Mouse (Mus musculus) lung, embryonic 15.5 days (tissue): ENCODE results near the gene Nudt17. TPM values are rescaled to one million over a fixed set of nuclear protein-coding genes. Genes with fewer than 3 reads are reported as not detected.
A peak's percentile ranks its signal among the peaks of the same experiment; 100 is the strongest.

ENCODE experiments used
- ATAC-seq: fragments of 200-750 bp; cut with Nextera tagmentation; 2 replicates; pipeline ENCODE4 v1.8.0; 2017; ENCODE audit warnings: moderate number of reproducible peaks, borderline replicate concordance; ENCODE audit not compliant: low FRiP score, low TSS enrichment; ENCODE audit errors: extremely low read depth
- H3K27ac ChIP-seq: fragments of 300-500 bp; sonication (generic); 2 replicates; pipeline ENCODE4 v1.5.1; 2015; ENCODE audit warnings: moderate library complexity, mild to moderate bottlenecking, inconsistent platforms
- H3K27me3 ChIP-seq: fragments of 300-500 bp; sonication (generic); 2 replicates; pipeline ENCODE4 v1.6.1; 2015; ENCODE audit warnings: inconsistent platforms
- H3K36me3 ChIP-seq: fragments of 300-500 bp; sonication (generic); 2 replicates; pipeline ENCODE4 v1.6.1; 2015; ENCODE audit warnings: inconsistent platforms
- H3K4me1 ChIP-seq: fragments of 300-500 bp; sonication (generic); 2 replicates; pipeline ENCODE4 v1.6.1; 2015; ENCODE audit warnings: inconsistent platforms
- H3K4me2 ChIP-seq: fragments of 300-500 bp; sonication (generic); 2 replicates; pipeline ENCODE4 v1.6.1; 2015; ENCODE audit warnings: inconsistent platforms, mild to moderate bottlenecking, moderate library complexity
- H3K4me3 ChIP-seq: fragments of 300-500 bp; sonication (generic); 2 replicates; pipeline ENCODE4 v1.5.1; 2015; ENCODE audit warnings: mild to moderate bottlenecking, inconsistent platforms
- H3K9ac ChIP-seq: fragments of 300-500 bp; sonication (generic); 2 replicates; pipeline ENCODE4 v1.6.1; 2015; ENCODE audit warnings: inconsistent platforms
- H3K9me3 ChIP-seq: fragments of 300-500 bp; sonication (generic); 2 replicates; pipeline ENCODE4 v1.6.1; 2016; ENCODE audit warnings: inconsistent platforms
- WGBS: fragments of 180-500 bp; shearing (Covaris S2); methylation state at CpG from one replicate; pipeline ENCODE4 v1.1.7; 2015; 5-methylcytosine and 5-hydroxymethylcytosine counted together
- polyA plus RNA-seq: library from polyadenylated mRNA; unstranded; fragments of >200 nt; fragmentation: Nextera tagmentation; extraction: Ambion mirVana; gene quantifications from 2 replicates; pipeline ENCODE4 v1.2.1, GENCODE M21; 2015

Gene Nudt17
- polyA plus RNA-seq, 1 experiment from 2014 or later: 8.5 TPM

GRCm38 (mm10) chr3:96683496-96683895 lies 24.9 kb downstream of the Nudt17 start:
- no peak overlapping the region for H3K4me2 ChIP-seq
- no peak for ATAC-seq
- no peaks in the 10 kb centered on the region for H3K9me3 ChIP-seq
- H3K27ac ChIP-seq: no peak overlapping the region
- H3K4me3 ChIP-seq: no peak overlapping the region
- H3K36me3 ChIP-seq: no peaks in the 10 kb centered on the region
- no peaks in the 10 kb centered on the region for H3K4me1 ChIP-seq
- no peak overlapping the region for H3K9ac ChIP-seq
- peaks cover 55% of the 10 kb centered on the region for H3K27me3 ChIP-seq
- WGBS: 90% methylated on average over 3 of the region's 3 CpGs

DNA sequence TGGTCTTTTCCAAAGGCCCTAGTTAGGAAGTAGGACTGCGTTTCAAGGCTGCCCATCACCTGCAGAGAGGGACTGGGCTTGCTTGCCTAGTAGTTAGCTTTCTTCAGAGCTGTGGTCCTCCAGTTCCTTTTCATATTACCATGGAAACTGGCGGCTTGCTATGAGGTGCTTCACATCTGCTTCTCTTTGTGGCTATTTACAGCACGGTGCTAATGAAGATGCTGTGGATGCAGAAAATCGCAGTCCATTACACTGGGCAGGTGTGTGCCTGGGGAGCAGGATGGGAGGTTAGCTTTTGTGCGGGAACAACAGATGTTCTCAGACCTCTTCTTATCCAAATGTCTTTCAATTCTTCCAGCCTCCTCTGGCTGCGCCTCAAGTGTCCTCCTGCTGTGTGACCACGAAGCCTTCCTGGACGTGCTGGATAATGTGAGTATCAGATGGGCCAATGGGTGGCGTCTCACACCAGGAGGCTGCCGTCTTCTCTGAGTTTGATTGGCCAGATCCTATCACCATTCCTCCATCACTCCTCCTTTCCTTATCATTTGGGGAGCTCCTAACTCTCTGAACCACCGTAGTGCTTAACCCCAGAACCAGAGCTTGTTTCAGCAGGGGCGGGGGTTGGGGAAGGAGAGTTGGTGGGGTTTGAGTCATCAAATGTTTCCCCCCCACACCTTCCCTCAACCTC lies 27.9 kb downstream of the Nudt17 start:
- Histone ChIP-seq H3K9me3 (no peaks in the 10 kb centered on the region), H3K9ac (no peak overlapping the region), H3K4me1 (no peaks in the 10 kb centered on the region), H3K4me2 (no peak overlapping the region), H3K27me3 (peaks cover 44% of the 10 kb centered on the region), H3K36me3 (no peaks in the 10 kb centered on the region), H3K4me3 (no peak overlapping the region), H3K27ac (no peak overlapping the region)
- 28% methylated on average over 12 of the region's 12 CpGs for WGBS
- no peak for ATAC-seq

DNA sequence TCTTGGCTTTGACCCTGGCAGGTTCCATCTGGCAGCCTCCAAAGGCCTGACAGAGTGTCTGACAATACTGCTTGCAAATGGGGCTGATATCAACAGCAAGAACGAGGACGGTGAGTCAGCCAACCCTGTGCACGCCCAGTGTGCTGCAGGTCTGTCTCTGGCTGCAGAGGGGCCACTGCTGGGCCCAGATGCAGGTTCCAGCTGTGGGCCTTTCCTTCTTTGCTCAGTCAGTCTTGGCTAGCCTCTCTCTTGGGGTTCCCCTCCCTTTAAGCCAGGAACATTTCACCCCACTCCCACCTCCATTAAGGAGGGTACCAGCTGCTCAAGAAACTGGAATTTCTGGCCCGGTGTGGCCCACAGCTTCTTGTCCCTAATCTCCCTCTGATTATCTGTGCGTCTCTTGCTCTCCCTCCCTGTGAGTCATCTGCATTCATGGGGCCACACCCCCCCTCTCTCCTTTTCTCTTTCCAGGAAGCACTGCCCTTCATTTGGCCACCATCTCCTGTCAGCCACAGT lies 29.1 kb downstream of the Nudt17 start:
- H3K4me3 ChIP-seq: no peak overlapping the region
- no peak overlapping the region for H3K9ac ChIP-seq
- no peak overlapping the region for H3K4me2 ChIP-seq
- no peak overlapping the region for H3K27ac ChIP-seq
- no peaks in the 10 kb centered on the region for H3K4me1 ChIP-seq
- peaks cover 33% of the 10 kb centered on the region for H3K27me3 ChIP-seq
- ATAC-seq: no peak
- no peaks in the 10 kb centered on the region for H3K9me3 ChIP-seq
- no peaks in the 10 kb centered on the region for H3K36me3 ChIP-seq
- WGBS: 34% methylated on average over 5 of the region's 5 CpGs

DNA sequence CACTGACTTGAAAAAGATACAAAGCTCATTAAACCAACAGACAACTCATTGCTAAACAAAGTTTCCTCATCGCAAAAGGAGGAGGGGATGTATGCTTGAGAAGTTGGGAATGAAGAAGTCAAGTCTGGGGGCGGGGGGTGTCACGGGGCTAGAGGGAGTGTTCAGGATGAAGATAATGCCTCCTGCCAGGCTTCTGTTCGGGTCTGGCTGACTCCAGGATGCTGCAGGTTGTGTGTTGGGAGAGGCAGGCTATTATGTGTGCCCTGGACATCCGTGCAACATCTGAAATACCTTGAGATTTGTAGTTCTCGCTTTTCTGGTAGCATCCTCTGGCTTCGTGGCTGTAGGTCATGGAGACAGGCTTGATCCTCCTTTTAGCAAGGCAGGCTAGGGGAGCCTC lies 29.9 kb downstream of the Nudt17 start:
- no peak for ATAC-seq
- 66% methylated on average over 7 of the region's 7 CpGs for WGBS
- no peaks in the 10 kb centered on the region for H3K9me3 ChIP-seq
- H3K36me3 ChIP-seq: no peaks in the 10 kb centered on the region
- no peaks in the 10 kb centered on the region for H3K4me1 ChIP-seq
- H3K9ac ChIP-seq: no peak overlapping the region
- no peak overlapping the region for H3K4me2 ChIP-seq
- H3K27ac ChIP-seq: no peak overlapping the region
- peaks cover 25% of the 10 kb centered on the region for H3K27me3 ChIP-seq
- no peak overlapping the region for H3K4me3 ChIP-seq

GRCm38 (mm10) chr3:96675690-96676089 lies 32.7 kb downstream of the Nudt17 start:
- H3K4me1 ChIP-seq: 0 out of 2 replicates have a peak, but pooled peaks cover under 1% of the 10 kb centered on the region
- no peak overlapping the region for H3K27ac ChIP-seq
- no peaks in the 10 kb centered on the region for H3K36me3 ChIP-seq
- H3K4me2 ChIP-seq: no peak overlapping the region
- H3K4me3 ChIP-seq: no peak overlapping the region
- no peak for ATAC-seq
- peaks cover 15% of the 10 kb centered on the region for H3K27me3 ChIP-seq
- H3K9me3 ChIP-seq: no peaks in the 10 kb centered on the region
- H3K9ac ChIP-seq: no peak overlapping the region
- WGBS: 57% methylated on average over 3 of the region's 3 CpGs

GRCm38 (mm10) chr3:96675171-96675570 lies 33.2 kb downstream of the Nudt17 start:
- Histone ChIP-seq H3K36me3 (no peaks in the 10 kb centered on the region), H3K4me1 (peaks cover 5% of the 10 kb centered on the region; the same call in 1 of the 2 replicates), H3K4me2 (no peak overlapping the region), H3K4me3 (no peak overlapping the region), H3K27ac (no peak overlapping the region), H3K27me3 (peaks cover 10% of the 10 kb centered on the region), H3K9ac (no peak overlapping the region), H3K9me3 (no peaks in the 10 kb centered on the region)
- ATAC-seq: no peak
- WGBS: 78% methylated on average over 3 of the region's 3 CpGs

- Histone ChIP-seq H3K27ac (no peak overlapping the region), H3K4me1 (peaks cover 7% of the 10 kb centered on the region; the same call in 1 of the 2 replicates), H3K36me3 (no peaks in the 10 kb centered on the region), H3K9ac (no peak overlapping the region), H3K4me2 (no peak overlapping the region), H3K27me3 (0 out of 2 replicates have a peak, but pooled peaks cover 2% of the 10 kb centered on the region), H3K9me3 (no peaks in the 10 kb centered on the region), H3K4me3 (no peak overlapping the region)
- no peak for ATAC-seq
- WGBS: 31% methylated on average over 8 of the region's 8 CpGs
Observed at GRCm38 (mm10) chr3:96674442-96674841, 33.9 kb downstream of the Nudt17 start.

DNA sequence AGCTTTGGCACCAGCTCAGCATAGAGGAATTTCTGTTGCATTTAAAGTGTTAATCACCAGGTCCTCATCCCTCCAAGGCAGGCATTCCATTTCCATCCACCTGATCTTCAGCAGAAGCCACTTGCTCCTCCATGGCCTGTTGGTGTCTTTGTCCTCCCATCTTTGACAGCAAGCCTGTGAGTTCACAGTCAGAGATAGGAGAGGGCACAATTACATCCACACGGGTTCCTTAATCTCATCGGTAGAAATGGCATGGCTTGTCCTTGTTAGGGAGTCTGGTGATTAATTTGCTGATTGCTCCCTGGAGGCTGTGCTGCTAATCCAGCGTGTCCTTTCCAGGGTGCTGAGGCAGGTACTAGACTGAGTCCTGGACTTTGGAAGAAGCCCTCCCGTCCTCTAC lies 34.8 kb downstream of the Nudt17 start:
- Histone ChIP-seq H3K4me2 (no peak overlapping the region), H3K36me3 (no peaks in the 10 kb centered on the region), H3K9me3 (no peaks in the 10 kb centered on the region), H3K9ac (no peak overlapping the region), H3K27me3 (no peaks in the 10 kb centered on the region), H3K4me3 (no peak overlapping the region), H3K27ac (no peak overlapping the region), H3K4me1 (peaks cover 7% of the 10 kb centered on the region; the same call in 1 of the 2 replicates)
- ATAC-seq: no peak
- 65% methylated on average over 4 of the region's 4 CpGs for WGBS

- H3K4me2 ChIP-seq: no peak overlapping the region
- no peak for ATAC-seq
- H3K27me3 ChIP-seq: no peaks in the 10 kb centered on the region
- H3K4me3 ChIP-seq: no peak overlapping the region
- 93% methylated on average over 5 of the region's 5 CpGs for WGBS
- no peaks in the 10 kb centered on the region for H3K9me3 ChIP-seq
- no peak overlapping the region for H3K27ac ChIP-seq
- no peaks in the 10 kb centered on the region for H3K36me3 ChIP-seq
- peaks cover 7% of the 10 kb centered on the region; the same call in 1 of the 2 replicates for H3K4me1 ChIP-seq
- no peak overlapping the region for H3K9ac ChIP-seq
Observed at GRCm38 (mm10) chr3:96671519-96671918, 36.8 kb downstream of the Nudt17 start.

DNA sequence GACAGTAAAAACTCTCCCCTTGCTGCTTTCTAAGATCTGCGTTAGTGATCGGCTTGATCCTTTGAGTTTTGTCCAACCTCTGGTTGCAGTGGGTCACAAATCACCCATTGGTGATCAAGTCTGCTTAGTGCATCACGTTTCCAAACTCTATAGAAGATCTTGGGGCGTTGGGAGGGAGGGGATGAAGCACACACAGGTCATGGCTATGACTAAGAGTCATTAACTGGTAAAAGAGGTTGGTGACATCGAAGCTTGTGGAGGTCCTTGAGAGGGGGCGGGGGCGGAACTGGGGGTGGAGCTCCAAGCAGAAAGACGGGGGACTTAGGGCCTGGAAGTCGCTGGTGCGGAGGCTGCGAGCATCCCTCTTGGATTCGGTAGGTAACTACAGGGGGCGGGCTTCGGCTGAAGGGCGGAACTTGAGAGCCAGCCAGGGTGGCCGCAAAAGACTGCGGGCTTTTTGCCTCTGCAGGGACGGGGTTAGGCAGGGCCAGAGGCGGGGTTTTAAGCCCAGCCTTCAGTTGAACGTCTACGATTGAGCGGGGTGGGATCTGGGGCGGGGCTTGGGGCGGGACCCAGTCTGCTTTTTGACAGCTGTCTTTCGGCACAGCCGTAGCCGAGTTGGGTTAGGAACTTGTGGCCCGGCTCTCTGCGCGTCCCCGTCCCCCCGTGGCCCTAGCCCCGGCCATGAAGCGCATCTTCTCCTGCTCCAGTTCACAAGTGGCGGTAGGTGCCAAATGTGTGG lies 38.5 kb downstream of the Nudt17 start, which contains the start of gene Ankrd35:
Gene Ankrd35 (plus strand): TSS at position 405 of the 742 bp plus-strand sequence.
- Histone ChIP-seq H3K27ac (no peak within 1 kb of the TSS), H3K9ac (peak within 1 kb of the TSS; percentile 16; the same call in 1 of the 2 replicates), H3K4me2 (peak within 1 kb of the TSS; percentile 89), H3K9me3 (no peaks in the 10 kb centered on the region), H3K36me3 (no peaks in the 10 kb centered on the region), H3K4me1 (peaks cover 7% of the 10 kb centered on the region; the same call in 1 of the 2 replicates), H3K4me3 (peak within 1 kb of the TSS; percentile 43), H3K27me3 (no peaks in the 10 kb centered on the region)
- ATAC-seq: peak; percentile 97
- 4% methylated on average over 35 of the region's 35 CpGs for WGBS

- no peak overlapping the region for H3K9ac ChIP-seq
- no peak for ATAC-seq
- no peak overlapping the region for H3K27ac ChIP-seq
- H3K4me3 ChIP-seq: no peak overlapping the region
- peaks cover 15% of the 10 kb centered on the region for H3K4me1 ChIP-seq
- no peak overlapping the region for H3K4me2 ChIP-seq
- WGBS: 88% methylated on average over 5 of the region's 5 CpGs
- no peaks in the 10 kb centered on the region for H3K36me3 ChIP-seq
- no peaks in the 10 kb centered on the region for H3K9me3 ChIP-seq
- no peaks in the 10 kb centered on the region for H3K27me3 ChIP-seq
Observed at GRCm38 (mm10) chr3:96668424-96669067, 39.8 kb downstream of the Nudt17 start.
